Mouse (Mus musculus): Measurements from ENCODE around the gene Ppp1r27.
A peak's percentile ranks its signal among the peaks of the same experiment; 100 is the strongest.
"Not testable (repeated sequence)": the region's sequence is repeated elsewhere in the genome, so short reads cannot be mapped to it uniquely, and the experiment has no call there.

The Ppp1r27 gene

DNA sequence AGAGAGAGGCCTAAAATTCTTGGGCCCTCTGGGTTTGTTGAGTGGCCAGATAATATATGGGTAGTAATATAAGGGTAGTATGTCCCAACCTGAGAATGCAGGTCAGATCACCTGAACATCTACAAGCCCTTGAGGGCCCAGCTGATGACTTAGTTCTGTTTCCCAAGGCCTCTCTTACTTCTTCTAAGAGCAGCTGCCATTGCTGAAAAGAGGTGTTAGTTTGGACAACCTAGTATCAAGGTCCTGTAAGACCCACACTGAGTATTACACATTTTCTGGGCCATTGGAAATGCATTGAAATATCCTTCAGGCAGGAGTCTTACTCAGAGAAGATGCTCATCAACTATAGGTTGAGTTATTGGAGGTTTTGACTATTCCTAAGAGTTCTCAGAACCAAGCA lies 25.0 kb upstream of the Ppp1r27 start:
- DNase-seq (ENCODE audit: low spot score in 2 of 2) = no peak

DNA sequence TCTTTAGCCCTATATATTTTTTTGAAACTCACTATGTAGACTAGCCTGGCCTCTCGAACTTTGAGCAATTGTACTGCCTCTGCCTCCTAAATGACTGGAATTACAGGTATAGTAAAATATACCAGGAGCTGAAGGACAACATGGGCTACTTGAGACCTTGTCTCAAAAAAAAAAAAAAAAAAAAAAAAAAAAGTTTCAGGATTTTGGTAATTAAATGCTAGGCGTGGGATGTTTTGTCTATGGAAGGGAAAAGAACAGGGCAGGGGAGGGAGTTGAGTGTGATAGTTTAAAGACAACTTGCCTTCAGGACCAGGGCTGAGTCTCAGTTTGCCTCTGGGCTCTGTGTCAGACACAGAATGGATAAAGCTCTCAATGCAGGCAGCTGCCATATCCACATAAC lies 24.1 kb upstream of the Ppp1r27 start:
- no peak for DNase-seq (ENCODE audit: low spot score in 2 of 2)

DNA sequence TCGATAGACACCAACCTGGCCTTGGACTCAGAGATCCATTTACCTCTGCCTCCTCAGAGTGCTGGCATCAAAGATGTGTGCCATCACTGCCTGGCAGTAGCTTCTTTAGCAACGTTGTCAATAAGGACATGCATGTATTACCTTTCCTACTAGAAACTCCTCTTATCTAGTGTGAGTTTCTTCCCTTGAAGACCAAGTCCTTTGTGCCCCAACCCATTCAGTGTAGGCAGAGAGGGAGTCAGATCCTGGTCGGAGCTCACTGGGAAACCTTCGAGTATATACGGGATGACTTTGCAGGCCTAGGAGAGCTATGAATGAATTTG lies 23.3 kb upstream of the Ppp1r27 start:
- DNase-seq (ENCODE audit: low spot score in 2 of 2) = no peak

DNA sequence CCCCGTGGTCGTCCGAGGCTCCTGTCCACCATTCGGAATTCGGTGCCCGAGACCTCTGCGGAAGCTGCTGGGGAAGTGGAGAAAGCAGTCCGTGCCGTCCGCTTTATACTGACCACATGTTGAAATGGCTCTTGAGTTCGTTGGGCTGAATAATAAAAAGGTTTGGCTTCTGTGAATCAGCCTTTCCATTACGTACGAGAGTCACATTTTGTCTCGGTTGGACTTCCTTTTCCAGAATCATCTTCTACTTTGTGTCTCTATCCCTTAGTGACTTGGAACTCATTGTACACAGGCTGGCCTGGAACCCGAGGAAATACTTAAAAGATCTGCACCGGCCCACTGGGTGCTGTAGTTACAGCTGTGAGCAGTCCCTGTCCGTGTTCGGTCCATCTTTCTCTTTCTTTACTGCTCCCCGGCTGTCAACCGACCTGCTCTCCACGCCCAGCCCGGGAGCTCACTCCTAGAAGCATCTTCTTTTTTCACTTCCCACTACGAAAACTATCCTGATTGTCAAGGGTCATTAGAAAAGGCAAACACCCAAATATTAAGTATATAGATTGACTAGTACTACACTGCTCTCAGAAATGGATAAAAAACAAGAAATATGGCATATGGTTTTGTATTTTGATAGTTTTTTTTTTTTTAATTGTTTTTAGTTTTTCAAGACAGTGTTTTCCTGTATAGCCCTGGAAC lies 22.8 kb upstream of the Ppp1r27 start:
- no peak for DNase-seq (ENCODE audit: low spot score in 2 of 2)

DNA sequence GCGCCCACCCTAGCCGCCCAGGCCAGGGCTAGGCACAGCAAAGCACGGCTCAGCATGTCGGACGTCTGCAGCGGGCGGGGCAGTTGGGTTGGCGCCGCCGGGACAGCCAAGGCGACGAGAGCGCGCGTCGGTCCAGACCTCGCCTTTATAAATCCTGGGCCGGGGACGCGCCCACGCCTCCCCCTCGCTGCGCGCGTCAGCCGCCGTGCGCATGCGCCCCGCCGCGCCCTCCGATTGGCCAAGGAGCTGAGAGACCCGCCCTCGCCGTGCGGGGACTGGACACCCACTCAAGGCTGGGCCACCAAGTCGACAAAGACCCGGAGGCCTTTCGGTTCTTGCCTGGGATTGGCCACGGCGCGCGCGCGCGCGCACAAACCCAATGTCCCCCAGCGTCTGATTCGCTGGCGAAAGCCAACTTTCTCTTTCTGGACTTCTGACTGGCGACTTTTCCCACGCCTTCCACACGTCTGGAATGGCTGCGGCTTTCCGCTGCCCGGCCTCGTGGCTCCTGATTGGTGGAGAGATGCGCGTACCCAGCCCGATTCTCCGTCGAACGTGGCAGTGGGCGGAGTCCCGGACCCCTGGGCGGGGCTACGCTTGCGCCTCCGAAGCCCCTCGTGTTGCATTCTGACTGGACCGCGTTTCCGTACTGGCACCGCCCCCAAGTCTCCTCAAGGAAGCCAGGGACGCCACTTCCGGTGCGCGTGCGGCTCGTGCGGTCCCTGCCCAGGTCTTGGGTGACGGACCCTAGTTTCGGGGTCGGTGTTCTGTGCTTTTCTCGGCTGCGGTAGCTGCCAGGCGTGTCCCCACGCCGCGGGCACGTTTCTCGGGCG lies 22.0 kb upstream of the Ppp1r27 start, which contains the start of gene P4hb:
Gene P4hb (minus strand): TSS at position 502 of the 833 bp plus-strand sequence.
- peak; percentile 100 for DNase-seq (ENCODE audit: low spot score in 2 of 2)

DNA sequence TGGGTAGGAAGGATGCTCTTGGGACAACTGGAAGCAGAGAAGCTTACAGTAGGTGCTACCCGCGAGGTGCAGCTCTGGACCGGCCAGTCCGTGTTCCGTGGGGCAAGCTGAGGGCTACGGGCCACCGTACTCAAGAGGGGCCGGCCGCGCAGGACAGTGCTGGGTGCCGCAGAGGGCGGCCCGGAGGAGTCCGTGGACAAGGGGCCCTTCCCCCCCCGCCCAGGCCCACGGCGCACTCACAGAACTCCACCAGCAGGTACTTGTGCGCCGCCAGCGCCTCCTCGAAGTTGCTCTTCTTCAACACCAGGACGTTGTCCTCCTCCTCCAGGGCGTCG lies 21.5 kb upstream of the Ppp1r27 start:
- no peak for DNase-seq (ENCODE audit: low spot score in 2 of 2)

DNA sequence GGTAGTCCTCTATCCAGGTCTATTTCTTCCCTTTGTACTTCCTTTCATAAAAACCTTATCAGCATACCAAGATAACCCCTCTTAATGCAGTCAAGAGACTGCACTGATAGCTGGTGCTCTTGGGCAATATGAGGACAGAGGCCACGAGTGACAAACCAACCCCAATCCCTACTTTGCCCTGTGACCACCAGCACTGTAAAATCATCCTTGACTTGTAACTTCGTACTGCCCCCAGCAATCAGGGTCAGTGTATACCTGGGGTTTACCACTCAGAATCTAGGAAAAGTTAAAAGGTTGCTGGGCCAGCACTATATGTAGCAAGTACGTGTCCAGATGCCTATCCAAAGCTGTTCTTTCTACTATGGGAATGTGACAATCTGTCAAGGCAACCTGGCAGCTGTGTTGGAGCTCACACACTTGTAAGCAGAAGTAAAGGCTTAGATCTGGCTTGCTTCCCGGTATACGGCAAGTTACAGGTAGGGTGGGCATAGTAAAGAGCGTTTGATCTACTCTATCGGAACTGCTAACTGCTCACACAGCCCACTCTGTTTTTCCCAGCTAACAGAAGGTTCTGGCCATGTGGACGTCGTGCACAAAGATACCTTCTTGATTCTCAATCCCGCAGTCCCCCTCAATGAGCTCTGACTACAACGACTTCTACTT lies 21.0 kb upstream of the Ppp1r27 start:
- no peak for DNase-seq (ENCODE audit: low spot score in 2 of 2)

DNA sequence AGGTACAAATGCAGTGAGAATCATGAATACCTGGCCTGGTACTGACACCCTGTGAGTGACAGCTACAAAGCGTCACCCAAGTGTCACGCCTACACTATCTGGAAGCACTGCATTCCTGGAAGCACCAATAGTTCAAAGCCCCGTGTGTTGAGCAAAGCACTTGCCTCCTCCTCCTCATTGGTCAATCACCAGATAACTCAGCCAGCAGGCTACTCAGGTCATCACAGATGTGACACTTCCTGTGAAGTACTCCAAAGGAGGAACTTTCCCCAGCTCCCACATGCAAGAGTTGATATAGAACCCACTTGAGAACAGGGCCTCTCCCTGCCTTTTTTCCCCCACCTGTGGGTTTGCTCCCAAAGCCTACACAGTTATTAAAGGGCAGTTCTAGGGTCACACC lies 20.2 kb upstream of the Ppp1r27 start:
- DNase-seq (ENCODE audit: low spot score in 2 of 2) = no peak

DNA sequence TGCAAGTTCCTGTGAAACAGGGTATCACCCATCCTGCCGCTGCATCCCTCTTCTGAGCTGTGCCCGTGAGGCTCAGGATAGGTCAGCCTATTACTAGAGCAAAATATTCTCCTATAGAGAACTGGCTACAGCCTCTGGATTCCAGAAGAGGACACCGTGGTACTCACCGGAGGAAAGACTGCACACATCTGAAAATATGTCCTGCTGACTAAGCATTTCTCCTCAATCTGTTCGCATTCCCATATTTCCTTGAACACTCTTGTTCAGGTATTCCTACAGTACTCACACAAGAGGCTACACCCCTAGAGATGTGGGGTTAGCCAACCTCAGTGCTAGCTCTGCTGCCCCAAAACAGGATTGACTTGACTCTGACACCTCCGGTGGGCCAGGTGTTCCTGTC lies 17.4 kb upstream of the Ppp1r27 start:
- DNase-seq (ENCODE audit: low spot score in 2 of 2) = no peak

DNA sequence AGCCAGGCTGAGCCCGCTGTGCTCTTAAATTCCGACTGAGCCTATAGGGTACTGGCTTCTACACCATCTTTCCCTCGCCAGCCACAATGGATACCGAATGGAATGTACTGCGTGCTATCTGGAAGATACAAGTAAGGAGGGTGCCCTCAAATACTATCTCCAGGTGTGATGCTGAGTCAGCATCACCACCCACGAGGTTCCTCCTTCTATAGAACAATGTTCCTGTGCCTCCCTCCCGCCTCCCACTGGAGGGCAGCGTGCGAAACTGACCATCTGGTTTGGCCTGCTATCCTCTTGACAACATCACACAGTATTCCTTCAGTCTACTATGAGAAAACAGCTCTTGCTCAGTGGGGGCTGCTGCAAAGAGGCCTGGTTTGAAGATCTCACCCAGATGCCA lies 14.2 kb upstream of the Ppp1r27 start:
- no peak for DNase-seq (ENCODE audit: low spot score in 2 of 2)

DNA sequence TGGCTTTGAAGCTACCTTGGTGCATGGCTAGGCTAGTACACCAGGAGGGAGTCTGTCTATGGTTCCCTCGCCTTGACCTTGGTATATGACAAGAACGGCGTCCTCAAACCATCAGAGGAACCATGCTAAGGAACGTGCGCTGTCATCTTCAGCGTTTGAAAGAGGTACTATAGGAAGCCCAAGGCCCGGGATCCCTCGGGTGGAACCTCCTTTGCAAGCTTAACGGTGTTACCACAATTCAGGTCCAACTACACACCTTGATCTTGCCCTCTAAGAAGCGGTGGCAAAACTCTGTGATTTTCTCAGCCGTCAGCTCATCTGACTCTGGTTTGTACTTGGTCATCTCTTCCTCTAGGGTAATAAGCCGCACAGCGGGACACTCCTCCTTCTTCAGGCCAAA lies 12.0 kb upstream of the Ppp1r27 start:
- no peak for DNase-seq (ENCODE audit: low spot score in 2 of 2)

DNA sequence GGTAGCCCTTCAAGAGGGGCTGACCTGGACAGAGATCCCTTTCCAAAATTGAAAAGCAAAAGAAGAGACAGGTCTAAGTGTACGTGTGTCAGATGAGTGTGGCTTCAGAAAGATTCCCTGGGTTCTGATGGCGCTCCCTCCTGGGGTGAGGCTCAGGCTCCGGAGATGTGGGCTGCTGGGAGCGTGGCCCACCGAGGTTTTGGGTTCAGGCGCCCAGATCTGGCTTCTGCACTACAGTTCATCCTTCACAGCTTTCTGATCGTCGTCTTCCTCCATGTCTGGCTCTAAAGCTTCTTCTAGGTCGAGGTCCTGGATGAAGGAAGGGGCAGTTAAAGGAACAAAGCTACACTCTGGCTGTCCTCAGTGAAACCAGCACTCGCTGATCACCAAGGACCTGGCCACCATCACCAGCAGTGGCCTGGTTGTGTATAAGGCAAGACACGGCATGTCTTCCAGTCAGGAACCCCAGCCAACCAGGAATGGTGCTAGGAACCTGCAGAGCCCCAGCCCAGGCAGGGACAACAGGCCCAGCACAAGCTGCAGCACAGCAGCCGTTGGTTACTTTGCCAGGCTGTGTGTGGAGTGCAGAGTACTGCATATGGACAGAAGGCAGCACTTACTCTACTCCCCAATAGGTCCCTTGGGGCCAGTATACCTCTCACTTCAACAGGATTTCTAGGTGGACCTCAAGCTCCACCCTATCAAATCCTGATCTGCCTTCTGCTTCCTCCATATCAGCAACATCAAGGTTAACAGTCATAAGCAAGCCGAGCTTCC lies 10.2 kb upstream of the Ppp1r27 start:
- DNase-seq (ENCODE audit: low spot score in 2 of 2) = no peak

DNA sequence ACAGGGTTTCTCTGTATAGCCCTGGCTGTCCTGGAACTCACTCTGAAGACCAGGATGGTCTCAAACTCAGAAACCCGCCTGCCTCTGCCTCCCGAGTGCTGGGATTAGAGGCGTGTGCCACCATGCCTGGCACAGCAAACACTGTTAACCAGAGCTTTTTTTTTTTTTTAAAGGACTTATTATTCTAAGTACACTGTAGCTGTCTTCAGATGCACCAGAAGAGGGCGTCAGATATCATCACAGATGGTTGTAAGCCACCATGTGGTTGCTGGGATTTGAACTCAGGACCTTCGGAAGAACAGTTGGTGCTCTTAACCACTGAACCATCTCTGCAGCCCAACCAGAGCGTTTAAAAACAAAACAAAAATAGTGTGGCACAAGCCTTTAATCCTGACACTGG lies 7.9 kb upstream of the Ppp1r27 start:
- not testable (repeated sequence) for DNase-seq (ENCODE audit: low spot score in 2 of 2)

DNA sequence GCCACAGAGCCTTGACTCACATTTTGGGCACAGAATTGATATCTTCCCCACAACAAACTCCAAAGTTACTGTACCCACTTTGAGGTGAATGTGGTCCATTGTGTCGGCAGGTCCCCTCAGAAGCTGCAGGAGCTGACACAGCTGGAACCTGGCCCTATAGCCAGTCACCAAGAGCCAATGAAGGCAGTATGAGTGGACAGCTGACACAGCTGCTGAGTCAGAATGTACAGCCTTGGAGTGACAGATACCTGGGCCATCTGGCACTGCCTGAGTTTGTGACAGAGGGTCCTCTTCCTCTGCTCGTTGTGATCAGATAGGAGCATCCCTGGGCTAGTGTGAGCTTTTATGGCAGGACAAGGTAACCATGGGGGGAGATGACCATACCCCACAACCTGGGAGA lies 4.3 kb upstream of the Ppp1r27 start:
- no peak for DNase-seq (ENCODE audit: low spot score in 2 of 2)

DNA sequence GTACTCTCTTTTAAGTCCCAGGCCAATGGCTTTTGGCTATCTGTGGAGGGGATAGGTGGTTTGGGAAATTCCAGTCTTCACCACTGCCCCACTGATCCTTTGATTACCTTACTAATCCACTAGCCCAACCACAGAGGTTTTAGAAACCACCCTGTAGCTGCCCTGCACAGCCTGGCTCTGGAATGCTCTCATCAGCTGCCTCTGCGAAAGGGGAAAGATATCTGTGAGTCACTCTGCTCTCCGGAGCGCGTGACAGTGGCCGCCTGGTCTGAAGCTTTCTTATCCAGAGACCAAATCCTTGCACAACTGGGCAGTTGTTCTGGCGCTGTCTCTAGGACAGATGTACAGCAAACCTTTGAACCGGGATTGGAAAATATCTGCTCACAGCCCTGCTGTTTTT lies 3.9 kb upstream of the Ppp1r27 start:
- DNase-seq (ENCODE audit: low spot score in 2 of 2) = no peak

DNA sequence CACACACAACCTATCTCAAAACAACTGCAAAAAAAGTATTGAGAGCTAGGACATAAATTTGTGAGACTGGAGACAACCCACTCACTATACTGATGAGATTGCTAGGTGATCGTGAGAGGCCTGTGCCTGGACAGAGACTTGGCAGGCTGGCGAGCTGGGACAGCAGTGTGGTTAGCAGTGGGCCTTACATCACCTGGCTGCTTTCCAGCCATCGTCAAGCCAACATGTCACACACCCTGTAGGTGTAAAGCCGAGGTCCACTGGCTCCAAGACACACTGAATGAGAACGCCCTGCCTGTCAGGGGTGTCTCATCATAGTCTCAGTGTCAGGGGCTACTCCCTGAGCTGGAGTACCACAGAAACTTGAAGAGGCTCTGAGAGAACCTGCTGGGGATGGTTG lies 1.8 kb upstream of the Ppp1r27 start:
- DNase-seq (ENCODE audit: low spot score in 2 of 2) = no peak

DNA sequence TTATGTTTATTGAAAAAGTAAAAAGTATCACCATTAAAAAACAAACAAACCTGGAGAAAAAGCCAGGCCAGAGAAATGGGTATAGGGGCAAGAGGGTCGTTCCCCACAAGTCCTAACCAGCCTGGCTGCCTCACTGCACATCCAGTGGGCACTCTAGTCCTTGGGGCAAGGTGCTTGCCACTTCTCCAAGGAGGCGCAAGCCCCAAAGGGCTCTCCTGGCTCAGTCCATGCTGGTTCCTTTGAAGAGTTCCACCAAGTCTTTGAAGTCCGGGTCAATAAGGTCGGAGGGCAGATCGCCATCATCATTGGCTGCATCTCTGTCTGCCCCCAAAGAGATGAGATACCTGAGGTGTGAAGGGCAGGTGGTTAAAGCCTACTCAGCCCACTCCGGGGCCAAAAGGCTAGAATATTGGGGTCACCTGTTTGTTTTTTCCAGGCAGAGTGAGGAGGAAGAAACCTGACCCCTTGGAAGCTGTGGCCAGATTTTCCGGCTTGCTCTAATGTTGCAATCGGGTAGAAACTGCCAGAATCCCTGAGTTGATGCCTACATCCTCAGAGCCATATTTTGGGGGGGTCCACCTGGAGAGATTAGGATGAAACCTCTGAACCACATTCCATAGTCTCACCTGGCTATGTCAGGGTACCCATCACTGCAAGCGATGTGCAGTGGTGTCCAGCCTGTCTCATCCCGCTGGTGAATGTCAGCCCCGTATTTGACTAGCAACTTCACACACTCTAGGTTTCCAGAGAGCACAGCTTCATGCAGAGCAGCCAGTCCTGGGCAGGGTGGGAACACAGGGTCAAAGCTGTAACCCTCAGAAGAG lies 734 bp downstream of the Ppp1r27 start:
- no peak for DNase-seq (ENCODE audit: low spot score in 2 of 2)

DNA sequence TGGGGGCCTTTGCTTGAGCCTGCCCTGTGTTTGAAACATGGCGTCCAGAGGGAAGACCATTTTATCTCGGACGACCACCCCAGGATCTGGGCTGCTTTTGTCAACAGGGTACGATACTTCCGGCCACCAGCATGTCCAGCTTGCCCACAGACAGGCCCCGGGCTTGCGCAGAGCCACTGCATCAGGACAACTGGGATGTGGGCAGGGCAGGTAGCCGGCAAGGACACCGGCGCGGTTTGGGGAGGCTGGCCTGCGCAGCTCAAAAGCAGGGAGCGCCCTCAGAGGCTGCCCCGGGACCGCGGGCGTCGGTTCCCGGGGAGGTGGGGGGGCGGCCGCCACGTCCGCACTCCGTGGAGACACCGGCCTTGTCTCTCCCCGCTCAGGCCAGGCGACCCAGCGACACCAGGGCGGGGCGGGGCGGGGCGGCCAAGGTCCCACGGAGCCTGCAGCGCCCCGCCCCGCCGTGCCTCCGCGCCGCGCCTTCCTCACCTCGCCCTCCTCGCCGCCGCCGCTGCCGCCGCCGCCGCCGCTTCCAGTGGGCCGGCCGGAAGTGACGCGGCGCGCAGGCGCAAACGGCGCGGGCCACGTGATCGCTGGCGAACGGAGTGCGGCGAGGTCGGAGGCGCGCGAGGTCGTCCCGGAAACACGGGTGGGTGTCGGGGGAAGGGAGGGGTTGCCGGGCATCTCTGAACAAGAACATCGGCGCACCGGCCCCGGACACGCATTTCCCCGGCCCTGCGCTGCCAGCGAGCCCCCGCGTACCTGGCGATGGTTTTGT lies 1.6 kb downstream of the Ppp1r27 start, which contains the start of gene Mcrip1:
Gene Mcrip1 (minus strand): TSS at position 560 of the 778 bp plus-strand sequence.
- DNase-seq (ENCODE audit: low spot score in 2 of 2) = peak; percentile 84 to 92

DNA sequence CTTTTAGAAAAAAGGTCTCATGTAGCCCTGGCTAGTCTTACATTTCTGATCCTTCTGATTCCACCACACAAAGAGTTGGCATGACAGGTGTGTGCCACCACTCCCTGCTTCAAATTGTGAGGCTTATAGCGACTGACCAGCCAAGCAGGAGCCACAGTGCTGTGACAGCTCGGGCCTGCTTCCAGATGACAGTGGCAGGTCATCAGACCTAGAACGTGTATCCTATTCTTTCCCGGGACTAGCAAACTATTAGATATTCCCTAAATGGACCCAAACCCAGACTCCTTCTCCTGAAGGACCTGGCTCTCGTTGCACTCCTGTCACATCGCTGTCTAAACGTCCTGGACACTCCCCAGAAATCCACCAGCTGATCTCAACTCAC lies 2.2 kb downstream of the Ppp1r27 start:
- DNase-seq (ENCODE audit: low spot score in 2 of 2) = no peak

DNA sequence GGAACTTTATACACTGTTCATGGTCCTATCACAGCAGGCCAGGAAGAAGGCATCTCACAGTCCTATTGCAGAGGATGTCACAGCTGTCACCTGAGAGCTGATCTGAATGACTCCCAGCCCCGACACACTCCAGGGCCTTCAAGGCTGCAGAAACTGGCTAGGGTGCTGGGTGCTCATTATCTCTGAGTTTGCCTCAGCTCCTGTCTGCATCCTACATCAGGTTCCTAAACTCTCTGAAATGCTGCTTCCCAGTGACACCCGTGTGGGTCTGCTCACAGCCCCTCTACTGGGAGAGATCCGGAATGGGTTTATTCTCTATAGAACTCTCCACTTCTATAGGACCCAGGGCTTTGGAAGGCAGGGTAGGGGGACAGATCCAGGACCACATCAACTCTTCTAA lies 2.7 kb downstream of the Ppp1r27 start:
- no peak for DNase-seq (ENCODE audit: low spot score in 2 of 2)

DNA sequence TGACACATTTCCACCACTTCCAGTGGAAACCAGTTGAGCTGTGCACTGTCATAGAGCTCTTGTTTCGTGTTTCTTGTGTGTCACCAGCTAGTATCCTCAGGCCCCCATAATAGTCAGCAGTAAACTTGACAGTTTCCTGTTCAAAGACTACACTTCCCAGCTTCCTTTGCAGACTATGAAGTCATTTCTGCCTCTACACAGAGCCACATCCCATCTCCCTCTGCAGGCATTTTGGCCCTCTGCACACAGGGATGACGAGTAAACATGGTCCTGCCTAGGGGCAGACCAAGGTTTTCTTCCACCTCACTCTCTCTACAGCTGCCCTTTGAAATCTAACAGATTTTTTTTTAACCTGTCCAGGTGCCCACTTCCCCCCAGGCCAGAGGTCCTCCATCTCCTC lies 3.5 kb downstream of the Ppp1r27 start:
- no peak for DNase-seq (ENCODE audit: low spot score in 2 of 2)
